Comparison of ENCODE assay signal across 8 mouse cellular contexts in genomic region chr10:75060217-75060842, GRCm38 (mm10). TPM values are rescaled to one million over a fixed set of nuclear protein-coding genes. Genes with fewer than 3 reads are reported as not detected.
DNase-seq lines count a peak whose midpoint lies in the region; ATAC-seq lines count a peak whose summit lies in the region.

TSS of gene Bcr (plus strand) at chr10:75060592.

- peaks cover 8% of the 10 kb centered on the region for H3K4me1 ChIP-seq in embryonic facial prominence, embryonic 11.5 days (ENCODE audit: control insufficient read depth, insufficient read depth, low read length)
- peaks cover 54% of the 10 kb centered on the region for H3K4me1 ChIP-seq in heart, embryonic 10.5 days
- peaks cover 54% of the 10 kb centered on the region for H3K4me1 ChIP-seq in kidney, embryonic 15.5 days
- H3K4me1 ChIP-seq in liver, embryonic 13.5 days (replicated peaks): peaks cover 78% of the 10 kb centered on the region
- peaks cover 22% of the 10 kb centered on the region for H3K4me1 ChIP-seq in stomach, embryonic 14.5 days (ENCODE audit: control insufficient read depth, insufficient read depth, low read length)

- H3K9me3 ChIP-seq in embryonic facial prominence, embryonic 11.5 days (replicated peaks; ENCODE audit: control insufficient read depth, low read length): no peaks in the 10 kb centered on the region
- H3K9me3 ChIP-seq in heart, embryonic 10.5 days: no peaks in the 10 kb centered on the region
- no peaks in the 10 kb centered on the region for H3K9me3 ChIP-seq in kidney, embryonic 15.5 days (replicated peaks)
- H3K9me3 ChIP-seq in liver, embryonic 13.5 days (replicated peaks): no peaks in the 10 kb centered on the region
- H3K9me3 ChIP-seq in stomach, embryonic 14.5 days (ENCODE audit: control insufficient read depth, low read depth, low read length): no peaks in the 10 kb centered on the region

- H3K27me3 ChIP-seq in embryonic facial prominence, embryonic 11.5 days (ENCODE audit: control insufficient read depth, insufficient read depth, low read length): no peaks in the 10 kb centered on the region
- H3K27me3 ChIP-seq in heart, embryonic 10.5 days (ENCODE audit: insufficient read depth, poor library complexity, severe bottlenecking): peaks cover 45% of the 10 kb centered on the region
- H3K27me3 ChIP-seq in kidney, embryonic 15.5 days: no peaks in the 10 kb centered on the region
- peaks cover 43% of the 10 kb centered on the region for H3K27me3 ChIP-seq in liver, embryonic 13.5 days
- H3K27me3 ChIP-seq in stomach, embryonic 14.5 days (ENCODE audit: control insufficient read depth, insufficient read depth, low read length): no peaks in the 10 kb centered on the region

- H3K27ac ChIP-seq in embryonic facial prominence, embryonic 11.5 days (replicated peaks; ENCODE audit: low read depth, low read length): peak within 1 kb of the TSS; percentile 28
- H3K27ac ChIP-seq in heart, embryonic 10.5 days: peak within 1 kb of the TSS; percentile 91
- peak within 1 kb of the TSS; percentile 34 for H3K27ac ChIP-seq in kidney, embryonic 15.5 days
- H3K27ac ChIP-seq in liver, embryonic 13.5 days: peak within 1 kb of the TSS; percentile 23; the same call in 1 of the 2 replicates
- H3K27ac ChIP-seq in stomach, embryonic 14.5 days (ENCODE audit: low read length): peak within 1 kb of the TSS; percentile 28; the same call in 1 of the 2 replicates

- peak within 1 kb of the TSS; percentile 93 for H3K4me3 ChIP-seq in embryonic facial prominence, embryonic 11.5 days (ENCODE audit: low read depth, low read length)
- peak within 1 kb of the TSS; percentile 91 for H3K4me3 ChIP-seq in heart, embryonic 10.5 days
- H3K4me3 ChIP-seq in kidney, embryonic 15.5 days (replicated peaks): peak within 1 kb of the TSS; percentile 77
- peak within 1 kb of the TSS; percentile 69 for H3K4me3 ChIP-seq in liver, embryonic 13.5 days (replicated peaks)
- H3K4me3 ChIP-seq in stomach, embryonic 14.5 days (ENCODE audit: low read depth, low read length): peak within 1 kb of the TSS; percentile 67

- peak within 1 kb of the TSS; percentile 97 for H3K4me2 ChIP-seq in embryonic facial prominence, embryonic 11.5 days (ENCODE audit: low read depth, low read length)
- peak within 1 kb of the TSS; percentile 86 for H3K4me2 ChIP-seq in kidney, embryonic 15.5 days
- peak within 1 kb of the TSS; percentile 78 for H3K4me2 ChIP-seq in liver, embryonic 13.5 days
- peak within 1 kb of the TSS; percentile 93 for H3K4me2 ChIP-seq in stomach, embryonic 14.5 days (replicated peaks; ENCODE audit: low read depth, low read length)

- ATAC-seq in embryonic facial prominence, embryonic 11.5 days (replicated peaks; ENCODE audit: insufficient number of reproducible peaks, low FRiP score, low TSS enrichment, low read depth): peak; percentile 83
- peak; percentile 90 for ATAC-seq in kidney, embryonic 15.5 days (replicated peaks; ENCODE audit: low FRiP score)
- peak; percentile 73 for ATAC-seq in liver, embryonic 13.5 days (ENCODE audit: low read depth)
- ATAC-seq in stomach, embryonic 14.5 days (ENCODE audit: insufficient number of reproducible peaks, insufficient read depth, low FRiP score, low read depth): peak; percentile 89

- under 1% methylated on average over 47 of the region's 73 CpGs for WGBS in embryonic facial prominence, embryonic 11.5 days
- under 1% methylated on average over 66 of the region's 73 CpGs for WGBS in heart, embryonic 10.5 days
- under 1% methylated on average over 46 of the region's 73 CpGs for WGBS in kidney, embryonic 15.5 days
- under 1% methylated on average over 49 of the region's 73 CpGs for WGBS in liver, embryonic 13.5 days (ENCODE audit: insufficient replicate concordance)
- WGBS in stomach, embryonic 14.5 days: under 1% methylated on average over 69 of the region's 73 CpGs

- peak; percentile 74 for DNase-seq in layer of hippocampus, adult 11-12 months (ENCODE audit: low spot score)
- DNase-seq in layer of hippocampus, adult 9-10 months (ENCODE audit: low spot score): no peak
- DNase-seq in embryonic facial prominence, embryonic 11.5 days (ENCODE audit: low spot score): peak; percentile 90
- peak; percentile 87 for DNase-seq in heart, embryonic 10.5 days (ENCODE audit: low spot score)
- DNase-seq in liver, embryonic 13.5 days: peak; percentile 45
- DNase-seq in natural killer cell, adult 2 months (ENCODE audit: low spot score in 2 of 2): peak; percentile 29 to 35

- no peaks in the 10 kb centered on the region for H3K36me3 ChIP-seq in embryonic facial prominence, embryonic 11.5 days (replicated peaks; ENCODE audit: control insufficient read depth, insufficient read depth, low read depth, low read length)
- H3K36me3 ChIP-seq in heart, embryonic 10.5 days: peaks cover 9% of the 10 kb centered on the region; the same call in 1 of the 2 replicates
- H3K36me3 ChIP-seq in kidney, embryonic 15.5 days: no peaks in the 10 kb centered on the region
- no peaks in the 10 kb centered on the region for H3K36me3 ChIP-seq in liver, embryonic 13.5 days
- 0 out of 2 replicates have a peak, but pooled peaks cover 3% of the 10 kb centered on the region for H3K36me3 ChIP-seq in stomach, embryonic 14.5 days (ENCODE audit: control insufficient read depth, insufficient read depth, low read length)

- H3K9ac ChIP-seq in embryonic facial prominence, embryonic 11.5 days (replicated peaks; ENCODE audit: low read length): peak within 1 kb of the TSS; percentile 83
- H3K9ac ChIP-seq in kidney, embryonic 15.5 days: peak within 1 kb of the TSS; percentile 76
- H3K9ac ChIP-seq in liver, embryonic 13.5 days: peak within 1 kb of the TSS; percentile 70
- peak within 1 kb of the TSS; percentile 74 for H3K9ac ChIP-seq in stomach, embryonic 14.5 days (replicated peaks; ENCODE audit: low read depth, low read length)

RNA-seq across cellular contexts. Expression of gene Bcr, which starts in this region (rescaled TPM):
- 10.3 and 11.2 TPM in 2 replicates for polyA plus RNA-seq in embryonic facial prominence, embryonic 11.5 days (2014; fragmentation: Nextera tagmentation; extraction: Ambion mirVana)
- polyA plus RNA-seq in heart, embryonic 10.5 days (2016; fragmentation: Nextera tagmentation; extraction: Ambion mirVana): 26.6 and 41.3 TPM in 2 replicates
- 6.0 and 6.6 TPM in 2 replicates for polyA plus RNA-seq in kidney, embryonic 15.5 days (2015; fragmentation: Nextera tagmentation; extraction: Ambion mirVana)
- polyA plus RNA-seq in liver, embryonic 13.5 days (2015; fragmentation: Nextera tagmentation; extraction: Ambion mirVana): 1.4 and 1.6 TPM in 2 replicates
- polyA plus RNA-seq in stomach, embryonic 14.5 days (2014; fragmentation: Nextera tagmentation; extraction: Ambion mirVana): 8.6 and 11.9 TPM in 2 replicates

Comparison
In these comparisons a context has a peak if more than half of its experiments do, and no peak if none do; other contexts are left out.
1. H3K27ac ChIP-seq: peak in every context shown above with its lines; median percentile 91 in heart, embryonic 10.5 days; 34 in kidney, embryonic 15.5 days; 28 in embryonic facial prominence, embryonic 11.5 days; 28 in stomach, embryonic 14.5 days; 23 in liver, embryonic 13.5 days.